Mouse (Mus musculus): ENCODE data around the gene Rpl7a. TPM values are rescaled to one million over a fixed set of nuclear protein-coding genes. Genes with fewer than 3 reads are reported as not detected.
"Not testable (repeated sequence)": the region's sequence is repeated elsewhere in the genome, so short reads cannot be mapped to it uniquely, and the experiment has no call there.

Gene Rpl7a
- polyA plus RNA-seq (2015; fragmentation: Nextera tagmentation; extraction: Ambion mirVana) = 364 and 394 TPM in 2 replicates

DNA sequence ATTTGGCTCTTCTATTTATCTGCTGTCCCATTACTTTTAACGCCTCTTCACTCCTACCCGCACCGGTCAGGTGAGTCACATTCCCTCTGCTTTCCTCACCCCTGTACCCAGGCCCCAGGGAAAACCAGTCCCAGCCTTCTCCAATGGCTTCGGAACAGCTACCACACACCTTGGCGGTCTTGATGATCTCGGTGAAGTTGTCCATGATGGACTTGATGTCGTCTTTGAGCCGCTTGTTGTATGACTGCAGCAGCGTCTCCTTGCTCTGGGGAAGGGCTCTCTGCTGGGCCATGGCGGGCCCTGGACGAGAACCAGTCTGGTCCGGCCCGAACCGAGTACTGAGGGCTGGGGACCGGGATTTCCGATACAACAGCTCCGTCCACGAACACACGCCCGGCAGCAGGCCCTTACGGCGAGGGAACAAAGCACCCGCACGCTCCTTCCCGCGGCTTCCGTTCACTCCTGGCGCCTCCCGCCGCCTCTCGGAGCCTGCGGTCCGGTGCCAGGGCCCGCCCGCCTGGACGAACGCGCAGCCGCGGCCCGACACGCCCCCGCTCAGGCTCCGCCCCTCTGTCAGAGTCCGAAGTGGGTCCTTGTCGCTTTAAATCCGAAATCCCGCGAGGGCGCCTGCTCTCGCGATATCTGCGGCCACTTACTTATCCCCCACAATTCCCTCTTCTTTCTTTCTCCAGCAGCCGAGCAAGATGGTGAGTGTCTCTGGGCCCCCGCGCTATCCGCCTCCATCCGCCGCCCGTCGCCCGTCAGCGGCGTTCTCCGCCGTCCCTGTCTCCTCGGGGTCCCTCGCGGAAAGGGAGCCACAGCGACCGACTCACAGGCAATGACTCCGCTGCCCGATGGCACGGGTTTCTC, at the start of gene Rpl7a, which contains the start of gene Med22:
Rpl7a (plus strand) TSS at position 641 of the 870 bp plus-strand sequence.
Med22 (minus strand) TSS at position 554 of the 870 bp plus-strand sequence.
- Histone ChIP-seq H3K4me2 (peak within 1 kb of the TSS; percentile 90), H3K4me3 (peak within 1 kb of the TSS; percentile 96), H3K4me1 (peaks cover 51% of the 10 kb centered on the region), H3K27ac (replicated peaks) (peak within 1 kb of the TSS; percentile 94), H3K27me3 (replicated peaks) (no peaks in the 10 kb centered on the region), H3K9me3 (no peaks in the 10 kb centered on the region), H3K36me3 (peaks cover 67% of the 10 kb centered on the region), H3K9ac (peak within 1 kb of the TSS; percentile 100)
- under 1% methylated on average over 74 of the region's 74 CpGs for WGBS
- ATAC-seq (ENCODE audit: extremely low read depth, insufficient number of reproducible peaks, low FRiP score, low TSS enrichment) = peak; percentile 95

DNA sequence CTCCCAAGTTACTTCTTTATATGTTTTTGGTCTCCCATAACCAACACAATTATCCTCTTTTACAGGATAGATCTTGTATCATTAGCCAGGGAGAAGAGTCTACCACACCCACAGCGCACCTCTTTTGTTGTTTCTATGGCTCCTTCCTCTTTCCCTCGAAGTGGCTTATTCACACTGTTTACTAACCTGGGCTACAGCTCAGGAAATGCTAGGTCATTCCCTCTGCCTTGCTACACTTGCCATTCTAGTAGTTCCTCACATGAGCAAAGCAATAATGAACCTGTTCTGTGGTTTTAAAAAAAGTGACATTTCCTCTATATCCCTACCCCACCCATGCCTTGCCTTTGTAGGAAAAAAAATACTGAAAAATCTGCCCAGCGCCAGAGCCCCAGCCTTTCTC, 47.7 kb upstream of the Rpl7a start:
- Histone ChIP-seq H3K4me1 (no peaks in the 10 kb centered on the region), H3K9me3 (no peaks in the 10 kb centered on the region), H3K4me3 (no peak overlapping the region), H3K36me3 (no peaks in the 10 kb centered on the region), H3K27ac (replicated peaks) (no peak overlapping the region), H3K4me2 (no peak overlapping the region), H3K9ac (no peak overlapping the region), H3K27me3 (replicated peaks) (no peaks in the 10 kb centered on the region; the same call in 1 of the 2 replicates)
- no peak for ATAC-seq (ENCODE audit: extremely low read depth, insufficient number of reproducible peaks, low FRiP score, low TSS enrichment)
- WGBS = 68% methylated on average over 3 of the region's 3 CpGs

DNA sequence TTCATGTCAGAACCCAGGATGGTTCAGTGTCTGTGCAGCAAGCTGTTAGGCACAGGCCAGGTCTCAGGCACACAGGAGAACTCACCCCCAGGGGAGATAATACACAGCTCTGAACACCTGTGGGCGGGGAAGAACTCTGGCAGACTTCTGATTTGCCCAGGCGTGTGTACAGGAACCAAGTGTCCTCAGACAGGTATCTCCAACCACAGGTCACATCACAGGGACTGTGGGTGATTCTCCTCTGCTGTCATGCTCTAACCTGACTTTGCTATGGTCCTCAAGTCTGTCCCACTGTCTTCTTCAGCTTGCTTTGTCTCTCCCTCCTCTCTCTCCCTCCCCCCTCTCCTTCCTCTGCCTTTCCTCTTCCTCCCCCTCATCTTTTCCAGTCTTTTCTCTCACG, 45.7 kb upstream of the Rpl7a start, which contains the start of gene Abo:
Abo (minus strand) TSS at position 101 of the 400 bp plus-strand sequence.
- peaks cover 12% of the 10 kb centered on the region for H3K27me3 ChIP-seq (replicated peaks)
- H3K9ac ChIP-seq = no peak within 1 kb of the TSS
- H3K9me3 ChIP-seq = no peaks in the 10 kb centered on the region
- 51% methylated on average over 3 of the region's 3 CpGs for WGBS
- no peaks in the 10 kb centered on the region for H3K36me3 ChIP-seq
- H3K4me1 ChIP-seq = no peaks in the 10 kb centered on the region
- no peak within 1 kb of the TSS for H3K4me3 ChIP-seq
- ATAC-seq (ENCODE audit: extremely low read depth, insufficient number of reproducible peaks, low FRiP score, low TSS enrichment) = no peak
- H3K4me2 ChIP-seq = no peak within 1 kb of the TSS
- H3K27ac ChIP-seq (replicated peaks) = no peak within 1 kb of the TSS

DNA sequence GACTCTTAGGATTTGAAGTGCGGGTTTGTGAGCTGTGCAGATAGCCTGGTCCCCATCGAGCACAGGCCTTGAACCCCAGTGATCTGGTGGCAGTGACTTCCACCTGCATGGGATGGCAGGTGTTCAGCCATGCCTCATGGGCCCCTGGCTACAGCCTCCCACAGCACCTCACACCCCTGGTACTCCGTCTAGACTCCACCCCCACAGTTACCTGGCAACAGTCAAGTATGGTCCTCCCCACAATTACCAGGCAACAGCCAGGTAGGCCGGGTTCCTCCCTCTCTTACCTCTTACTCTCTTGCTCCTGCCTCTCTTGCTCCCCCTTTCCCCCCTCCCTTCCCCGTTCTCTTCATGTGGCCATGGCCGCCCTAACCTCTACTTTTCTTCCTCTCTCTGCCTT, 39.9 kb upstream of the Rpl7a start:
- no peak overlapping the region for H3K4me2 ChIP-seq
- 44% methylated on average over 6 of the region's 6 CpGs for WGBS
- peaks cover 26% of the 10 kb centered on the region for H3K27me3 ChIP-seq (replicated peaks)
- H3K9ac ChIP-seq = no peak overlapping the region
- no peaks in the 10 kb centered on the region for H3K9me3 ChIP-seq
- H3K4me3 ChIP-seq = no peak overlapping the region
- ATAC-seq (ENCODE audit: extremely low read depth, insufficient number of reproducible peaks, low FRiP score, low TSS enrichment) = no peak
- no peak overlapping the region for H3K27ac ChIP-seq (replicated peaks)
- no peaks in the 10 kb centered on the region for H3K36me3 ChIP-seq
- H3K4me1 ChIP-seq = no peaks in the 10 kb centered on the region

DNA sequence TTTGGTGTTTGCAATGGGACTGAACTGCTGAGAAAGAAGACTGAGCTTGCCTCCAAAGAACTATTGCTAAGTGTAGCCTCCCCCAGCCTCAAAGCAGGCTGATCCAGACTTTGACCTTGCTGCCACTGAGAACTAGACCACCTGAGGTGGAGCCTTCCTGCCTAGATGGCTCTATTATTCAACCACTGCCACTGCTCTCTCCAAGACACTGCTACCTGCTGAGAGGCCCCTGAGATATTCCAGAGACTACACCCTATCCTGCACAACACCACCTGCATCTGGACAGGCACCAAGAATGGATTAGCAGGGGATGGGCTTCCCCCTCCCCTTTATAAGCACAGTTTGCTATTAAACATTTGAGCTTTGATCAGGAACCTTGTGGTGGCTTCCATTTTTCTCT, 32.0 kb upstream of the Rpl7a start:
- no peak overlapping the region for H3K9ac ChIP-seq
- no peaks in the 10 kb centered on the region for H3K4me1 ChIP-seq
- H3K4me2 ChIP-seq = no peak overlapping the region
- H3K27me3 ChIP-seq (replicated peaks) = no peaks in the 10 kb centered on the region
- H3K9me3 ChIP-seq = peaks cover 11% of the 10 kb centered on the region
- H3K4me3 ChIP-seq = no peak overlapping the region
- ATAC-seq (ENCODE audit: extremely low read depth, insufficient number of reproducible peaks, low FRiP score, low TSS enrichment) = no peak
- H3K36me3 ChIP-seq = no peaks in the 10 kb centered on the region
- H3K27ac ChIP-seq (replicated peaks) = no peak overlapping the region

- 87% methylated on average over 2 of the region's 2 CpGs for WGBS
- H3K4me1 ChIP-seq; H3K4me2 ChIP-seq; H3K27ac ChIP-seq (replicated peaks); H3K4me3 ChIP-seq; H3K9ac ChIP-seq; H3K27me3 ChIP-seq (replicated peaks); ATAC-seq (ENCODE audit: extremely low read depth, insufficient number of reproducible peaks, low FRiP score, low TSS enrichment): not testable (repeated sequence)
- H3K36me3 ChIP-seq = peaks cover 33% of the 10 kb centered on the region
- H3K9me3 ChIP-seq = peaks cover 15% of the 10 kb centered on the region
Observed at GRCm38 (mm10) chr2:26885541-26885940, 25.0 kb upstream of the Rpl7a start.

DNA sequence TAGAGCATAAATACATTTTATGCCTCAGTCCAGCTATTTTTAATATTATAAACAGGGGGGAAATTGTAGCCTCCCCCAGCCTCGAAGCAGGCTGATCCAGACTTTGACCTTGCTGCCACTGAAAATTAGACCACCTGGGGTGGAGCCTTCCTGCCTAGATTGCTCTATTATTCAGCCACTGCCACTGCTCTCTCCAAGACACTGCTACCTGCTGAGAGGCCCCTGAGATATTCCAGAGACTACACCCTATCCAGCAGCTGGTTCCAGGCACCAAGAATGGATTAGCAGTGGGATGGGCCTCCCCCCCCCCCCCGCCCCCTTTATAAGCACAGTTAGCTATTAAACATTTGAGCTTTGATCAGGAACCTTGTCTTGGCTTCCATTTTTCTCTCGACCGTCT, 24.4 kb upstream of the Rpl7a start:
- H3K4me1 ChIP-seq; H3K9ac ChIP-seq; ATAC-seq (ENCODE audit: extremely low read depth, insufficient number of reproducible peaks, low FRiP score, low TSS enrichment); H3K4me3 ChIP-seq; H3K27me3 ChIP-seq (replicated peaks); H3K27ac ChIP-seq (replicated peaks); H3K4me2 ChIP-seq: not testable (repeated sequence)
- peaks cover 39% of the 10 kb centered on the region for H3K36me3 ChIP-seq
- H3K9me3 ChIP-seq = peaks cover 15% of the 10 kb centered on the region
- WGBS = 80% methylated on average over 4 of the region's 4 CpGs

DNA sequence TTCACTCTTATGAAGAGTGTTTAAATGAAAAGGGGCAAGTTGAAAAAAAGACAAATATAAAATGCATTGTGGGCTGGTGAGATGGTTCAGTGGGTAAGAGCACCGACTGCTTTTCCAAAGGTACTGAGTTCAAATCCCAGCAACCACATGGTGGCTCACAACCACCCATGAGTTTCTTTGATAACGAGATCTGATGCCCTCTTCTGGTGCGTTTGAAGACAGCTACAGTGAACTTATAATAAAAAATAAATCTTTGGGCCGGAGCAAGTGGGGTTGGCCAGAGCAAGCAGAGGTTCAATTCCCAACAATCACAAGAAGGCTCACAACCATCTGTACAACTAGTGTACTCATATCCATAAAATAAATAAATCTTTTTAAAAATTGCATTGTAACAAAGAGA, 14.7 kb upstream of the Rpl7a start:
- Histone ChIP-seq H3K27me3 (replicated peaks) (no peaks in the 10 kb centered on the region), H3K4me2 (no peak overlapping the region), H3K27ac (replicated peaks) (no peak overlapping the region), H3K9me3 (no peaks in the 10 kb centered on the region), H3K4me3 (no peak overlapping the region), H3K36me3 (peaks cover 94% of the 10 kb centered on the region), H3K9ac (no peak overlapping the region), H3K4me1 (no peaks in the 10 kb centered on the region)
- 85% methylated on average over 4 of the region's 4 CpGs for whole genome bisulfite sequencing
- ATAC-seq (ENCODE audit: extremely low read depth, insufficient number of reproducible peaks, low FRiP score, low TSS enrichment) = no peak

GRCm38 (mm10) chr2:26900731-26901130, 9.8 kb upstream of the Rpl7a start:
- Histone ChIP-seq H3K4me2 (no peak overlapping the region), H3K4me3 (no peak overlapping the region), H3K9me3 (no peaks in the 10 kb centered on the region), H3K4me1 (peaks cover 24% of the 10 kb centered on the region), H3K27me3 (replicated peaks) (no peaks in the 10 kb centered on the region), H3K27ac (replicated peaks) (no peak overlapping the region), H3K9ac (no peak overlapping the region; the same call in 1 of the 2 replicates), H3K36me3 (peaks cover 61% of the 10 kb centered on the region)
- 43% methylated on average over 1 of the region's 1 CpGs for WGBS
- no peak for ATAC-seq (ENCODE audit: extremely low read depth, insufficient number of reproducible peaks, low FRiP score, low TSS enrichment)

DNA sequence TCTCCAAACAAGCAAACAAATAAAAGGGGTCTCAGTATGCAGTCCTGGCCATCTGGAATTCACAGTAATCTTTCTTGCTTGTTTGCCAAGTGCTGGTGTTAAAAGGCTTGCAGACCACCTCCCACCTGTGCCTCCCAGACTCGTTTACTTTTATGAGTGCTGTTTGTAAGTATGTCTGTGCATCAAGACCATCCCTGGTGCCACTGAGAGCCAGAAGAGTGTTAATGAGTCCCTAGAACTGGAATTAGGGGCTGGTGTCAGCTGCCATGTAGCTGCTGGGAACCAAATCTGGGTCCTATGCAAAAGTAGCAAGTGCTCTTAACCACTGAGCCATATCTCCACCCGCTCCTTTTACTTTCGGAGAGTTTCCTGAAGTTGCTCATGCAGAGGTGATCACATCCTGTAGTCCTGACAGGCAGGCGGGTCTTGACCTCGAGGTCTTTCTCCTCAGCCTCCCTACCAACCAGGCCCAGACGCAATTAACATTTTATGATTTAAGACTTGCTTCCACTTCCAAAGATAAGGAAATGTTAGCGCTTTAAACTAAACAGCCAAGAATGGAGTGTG, 8.6 kb upstream of the Rpl7a start:
- Histone ChIP-seq H3K9ac (peak overlapping the region; percentile 87), H3K27me3 (replicated peaks) (no peaks in the 10 kb centered on the region), H3K27ac (replicated peaks) (peak overlapping the region; percentile 93; the same call in 1 of the 2 replicates), H3K4me2 (peak overlapping the region; percentile 81), H3K36me3 (peaks cover 61% of the 10 kb centered on the region), H3K9me3 (no peaks in the 10 kb centered on the region), H3K4me1 (peaks cover 24% of the 10 kb centered on the region), H3K4me3 (peak overlapping the region; percentile 81)
- no peak for ATAC-seq (ENCODE audit: extremely low read depth, insufficient number of reproducible peaks, low FRiP score, low TSS enrichment)
- 9% methylated on average over 7 of the region's 7 CpGs for WGBS

DNA sequence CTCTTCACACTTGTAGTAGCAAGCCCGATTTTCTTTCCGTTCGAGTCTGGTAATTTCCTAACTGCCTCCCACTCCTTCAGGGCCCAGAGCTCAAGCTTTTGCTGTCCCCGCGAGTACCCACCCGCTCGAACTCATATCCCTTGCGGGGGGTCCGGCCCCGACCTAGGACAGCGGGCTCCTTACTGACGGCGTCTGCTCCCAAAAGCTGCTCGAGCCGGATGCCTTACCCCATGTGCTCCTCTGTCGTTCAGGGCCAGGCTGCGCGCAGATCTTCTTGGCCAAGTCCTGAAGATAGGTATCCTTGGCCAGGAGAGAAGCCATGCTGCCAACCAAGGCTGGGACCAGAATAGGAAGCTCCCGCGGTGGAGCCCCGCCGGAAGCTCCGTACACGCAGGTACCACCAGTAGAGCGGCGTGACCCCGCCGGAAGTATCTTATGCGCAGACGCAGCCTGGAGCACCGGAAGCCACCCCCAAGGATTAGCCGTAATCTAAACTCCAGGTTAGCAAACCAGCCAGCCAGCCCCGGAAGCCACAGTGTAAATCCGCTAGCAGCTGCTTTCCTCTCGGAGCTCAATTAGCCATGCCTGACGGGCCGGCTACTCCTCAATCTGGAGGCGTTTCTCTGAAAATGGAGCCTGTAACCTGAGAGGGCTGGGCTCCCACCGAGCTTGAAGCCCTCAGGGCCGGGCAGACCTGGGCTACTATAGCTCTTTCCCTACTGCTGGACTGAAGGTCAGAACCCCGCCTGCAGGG, 7.9 kb upstream of the Rpl7a start, which contains the start of gene Surf6:
Surf6 (minus strand) TSS at position 413 of the 754 bp plus-strand sequence.
- Histone ChIP-seq H3K4me1 (peaks cover 24% of the 10 kb centered on the region), H3K4me3 (peak within 1 kb of the TSS; percentile 81), H3K27ac (replicated peaks) (peak within 1 kb of the TSS; percentile 93), H3K9ac (peak within 1 kb of the TSS; percentile 87), H3K4me2 (peak within 1 kb of the TSS; percentile 81), H3K9me3 (no peaks in the 10 kb centered on the region), H3K36me3 (peaks cover 61% of the 10 kb centered on the region), H3K27me3 (replicated peaks) (no peaks in the 10 kb centered on the region)
- under 1% methylated on average over 41 of the region's 41 CpGs for WGBS
- ATAC-seq (ENCODE audit: extremely low read depth, insufficient number of reproducible peaks, low FRiP score, low TSS enrichment) = peak; percentile 84

Measured in heart, embryonic 13.5 days (tissue).